Mouse (Mus musculus): ENCODE results near the gene Zfyve28.

GRCm38 (mm10) chr5:34321236-34321635 is 33.0 kb upstream of the Zfyve28 start:
- TF ChIP-seq CTCF (IDR thresholded peaks at IDR 0.05) (no peak), EP300 (IDR thresholded peaks at IDR 0.05) (no peak)

All from lung, postnatal 0 days (tissue).